Mouse (Mus musculus) embryonic facial prominence, embryonic 10.5 days (tissue): Measurements from ENCODE around the gene Farp1. TPM values are rescaled to one million over a fixed set of nuclear protein-coding genes. Genes with fewer than 3 reads are reported as not detected.

Source experiments
- DNase-seq: peaks from one replicate; pipeline ENCODE4 v3.0.0-alpha.2; 2017; ENCODE audit warnings: low spot score
- H3K27ac ChIP-seq: fragments of 300-500 bp; sonication (generic); replicated peaks from 2 replicates; pipeline ENCODE4 v1.5.1; 2016; ENCODE audit warnings: mild to moderate bottlenecking
- H3K27me3 ChIP-seq: fragments of 300-500 bp; sonication (generic); replicated peaks from 2 replicates; pipeline ENCODE4 v1.6.1; 2016; ENCODE audit warnings: low read depth, mild to moderate bottlenecking; ENCODE audit not compliant: poor library complexity, severe bottlenecking
- H3K36me3 ChIP-seq: fragments of 300-500 bp; sonication (generic); replicated peaks from 2 replicates; pipeline ENCODE4 v1.6.1; 2016; ENCODE audit warnings: mild to moderate bottlenecking, moderate library complexity
- H3K4me1 ChIP-seq: fragments of 300-500 bp; sonication (generic); 2 replicates; pipeline ENCODE4 v1.6.1; 2016
- H3K4me3 ChIP-seq: fragments of 300-500 bp; sonication (generic); 2 replicates; pipeline ENCODE4 v1.5.1; 2016; ENCODE audit warnings: mild to moderate bottlenecking, moderate library complexity
- H3K9me3 ChIP-seq: fragments of 300-500 bp; sonication (generic); 2 replicates; pipeline ENCODE4 v1.6.1; 2016; ENCODE audit warnings: mild to moderate bottlenecking
- WGBS: fragments of 180-500 bp; shearing (Covaris S2); methylation state at CpG from one replicate; pipeline ENCODE4 v1.1.7; 2016; 5-methylcytosine and 5-hydroxymethylcytosine counted together
- polyA plus RNA-seq: library from polyadenylated mRNA; unstranded; fragments of >200 nt; fragmentation: Nextera tagmentation; extraction: Ambion mirVana; gene quantifications from 2 replicates; pipeline ENCODE4 v1.2.1, GENCODE M21; 2016

The Farp1 gene
- polyA plus RNA-seq, 1 experiment from 2014 or later = 41.7 TPM

DNA sequence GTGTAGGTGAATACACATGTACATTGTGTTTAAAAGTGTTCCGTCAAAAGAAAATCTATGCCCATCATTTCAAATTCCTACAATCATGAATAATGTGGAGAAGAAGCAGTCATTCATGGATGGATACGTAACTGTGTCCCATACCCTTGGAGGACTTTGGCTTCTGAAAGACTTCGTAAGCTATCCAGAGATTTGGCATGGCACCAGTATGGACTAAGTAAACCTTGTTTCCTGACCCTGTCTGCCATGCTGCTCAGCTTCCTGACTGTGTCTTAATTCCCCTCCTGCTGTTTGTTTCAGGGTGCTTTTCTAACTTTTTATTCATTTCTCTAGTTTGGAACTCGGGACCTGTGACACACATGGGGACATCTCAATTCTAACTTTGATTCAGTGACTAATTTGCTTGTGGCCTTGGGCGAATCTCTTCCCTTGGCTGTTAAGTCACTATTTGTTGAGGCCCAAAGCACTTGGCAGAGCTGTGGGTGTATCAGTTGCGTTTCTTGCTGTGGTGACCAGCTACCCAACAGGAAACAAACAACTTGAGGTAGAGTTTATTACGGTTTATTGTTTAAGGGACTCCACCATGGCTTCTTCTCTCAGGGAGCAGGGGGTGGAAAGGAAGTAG lies 108.9 kb downstream of the Farp1 start:
- Histone ChIP-seq H3K4me3 (no peak overlapping the region), H3K27ac (no peak overlapping the region), H3K36me3 (peaks cover 10% of the 10 kb centered on the region; the same call in 1 of the 2 replicates), H3K27me3 (no peaks in the 10 kb centered on the region), H3K9me3 (no peaks in the 10 kb centered on the region), H3K4me1 (peaks cover 59% of the 10 kb centered on the region)
- DNase-seq = no peak
- WGBS = 92% methylated on average over 7 of the region's 7 CpGs

DNA sequence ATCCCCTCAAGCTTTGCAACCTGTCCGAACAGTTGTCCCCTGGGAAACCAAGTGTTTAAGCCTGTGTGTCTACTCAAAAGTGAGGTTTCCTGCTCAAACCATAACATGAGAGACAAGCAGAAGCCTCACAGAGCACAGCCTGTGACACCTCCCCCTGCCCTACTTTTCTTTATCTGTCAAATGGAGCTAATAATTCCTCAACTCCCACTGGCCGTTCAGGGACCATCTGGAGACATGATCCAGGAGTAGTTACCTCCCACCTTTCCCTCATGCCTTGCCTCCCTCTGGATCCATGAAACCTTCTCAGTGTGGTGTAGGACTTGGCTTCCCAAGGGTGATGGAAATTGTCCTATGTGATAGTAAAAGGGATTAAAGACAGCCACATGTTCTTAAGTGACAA lies 109.5 kb downstream of the Farp1 start:
- 72% methylated on average over 2 of the region's 2 CpGs for WGBS
- peaks cover 8% of the 10 kb centered on the region; the same call in 1 of the 2 replicates for H3K36me3 ChIP-seq
- peaks cover 60% of the 10 kb centered on the region for H3K4me1 ChIP-seq
- no peak overlapping the region for H3K27ac ChIP-seq
- DNase-seq = no peak
- H3K27me3 ChIP-seq = no peaks in the 10 kb centered on the region
- no peak overlapping the region for H3K4me3 ChIP-seq
- H3K9me3 ChIP-seq = no peaks in the 10 kb centered on the region

DNA sequence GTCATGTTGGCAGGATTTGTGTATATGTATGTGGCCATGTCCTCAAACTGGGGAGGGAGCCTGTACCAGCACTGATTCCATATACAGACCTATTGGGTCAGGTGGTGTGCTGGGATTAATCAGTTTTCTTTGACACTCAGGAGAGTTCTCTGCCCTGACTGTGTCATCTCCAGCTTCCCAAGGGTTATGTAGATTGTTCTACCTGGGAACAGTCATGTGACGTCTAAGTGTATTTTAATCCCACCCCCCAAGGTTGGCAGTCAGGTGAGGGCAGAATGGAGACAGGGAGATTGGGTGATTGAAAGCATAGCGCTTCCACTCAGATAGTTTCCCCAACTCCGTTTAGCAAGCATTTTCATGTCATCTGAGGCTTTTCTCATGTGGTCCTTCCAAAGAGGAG lies 110.3 kb downstream of the Farp1 start:
- Histone ChIP-seq H3K27ac (no peak overlapping the region), H3K4me1 (peaks cover 60% of the 10 kb centered on the region), H3K4me3 (no peak overlapping the region), H3K27me3 (no peaks in the 10 kb centered on the region), H3K36me3 (peaks cover 8% of the 10 kb centered on the region; the same call in 1 of the 2 replicates), H3K9me3 (no peaks in the 10 kb centered on the region)
- no peak for DNase-seq
- 60% methylated on average over 3 of the region's 3 CpGs for WGBS

DNA sequence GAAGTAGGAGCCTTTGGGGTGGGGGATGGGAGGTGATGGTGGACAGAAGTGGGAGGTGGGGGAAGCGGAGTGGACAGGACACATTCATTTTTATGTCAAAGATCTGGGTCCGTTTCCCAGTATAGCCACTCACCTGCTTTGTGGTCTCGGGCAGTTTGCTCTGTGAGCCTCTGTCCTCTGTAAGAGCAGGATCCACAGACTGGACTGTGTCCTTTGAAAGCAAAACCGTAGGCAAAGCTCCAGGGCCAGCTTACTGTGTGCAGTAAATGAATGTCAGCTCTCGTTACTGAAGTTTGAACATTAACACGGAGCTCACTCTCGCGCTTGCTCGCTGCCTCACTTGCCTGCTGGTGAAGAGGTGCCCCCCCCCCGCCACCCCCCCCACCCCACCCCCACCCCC lies 110.7 kb downstream of the Farp1 start:
- DNase-seq = no peak
- H3K27ac ChIP-seq = no peak overlapping the region

DNA sequence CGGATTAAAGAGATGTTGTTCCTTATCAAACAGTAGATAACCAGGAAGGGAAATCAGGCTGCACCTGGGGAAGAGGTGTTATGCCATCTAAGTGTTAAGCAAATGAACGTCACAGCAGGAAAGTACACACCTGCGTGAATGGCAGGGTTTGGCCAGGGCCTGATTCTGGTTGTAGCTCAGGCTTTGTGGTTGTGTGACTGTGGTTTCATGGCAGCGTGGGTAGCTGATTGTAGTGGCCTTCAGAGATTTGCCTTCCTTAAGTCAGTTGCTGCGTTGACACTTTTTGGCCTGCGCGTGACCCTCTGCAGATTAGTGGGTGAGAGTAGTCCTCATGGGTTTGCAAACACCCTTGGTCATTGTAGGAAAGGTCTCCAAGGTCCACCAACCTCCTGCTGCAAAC lies 111.2 kb downstream of the Farp1 start:
- Histone ChIP-seq H3K9me3 (no peaks in the 10 kb centered on the region), H3K27me3 (no peaks in the 10 kb centered on the region), H3K4me3 (no peak overlapping the region), H3K27ac (peak overlapping the region; percentile 30; the same call in 1 of the 2 replicates), H3K4me1 (peaks cover 67% of the 10 kb centered on the region), H3K36me3 (peaks cover 8% of the 10 kb centered on the region; the same call in 1 of the 2 replicates)
- WGBS = 57% methylated on average over 7 of the region's 7 CpGs
- no peak for DNase-seq

More for the DNA sequence above, 110.7 kb downstream of the Farp1 start:
- peaks cover 8% of the 10 kb centered on the region; the same call in 1 of the 2 replicates for H3K36me3 ChIP-seq
- no peak overlapping the region for H3K4me3 ChIP-seq
- no peaks in the 10 kb centered on the region for H3K9me3 ChIP-seq
- no peaks in the 10 kb centered on the region for H3K27me3 ChIP-seq
- 25% methylated on average over 10 of the region's 10 CpGs for WGBS
- peaks cover 62% of the 10 kb centered on the region for H3K4me1 ChIP-seq

DNA sequence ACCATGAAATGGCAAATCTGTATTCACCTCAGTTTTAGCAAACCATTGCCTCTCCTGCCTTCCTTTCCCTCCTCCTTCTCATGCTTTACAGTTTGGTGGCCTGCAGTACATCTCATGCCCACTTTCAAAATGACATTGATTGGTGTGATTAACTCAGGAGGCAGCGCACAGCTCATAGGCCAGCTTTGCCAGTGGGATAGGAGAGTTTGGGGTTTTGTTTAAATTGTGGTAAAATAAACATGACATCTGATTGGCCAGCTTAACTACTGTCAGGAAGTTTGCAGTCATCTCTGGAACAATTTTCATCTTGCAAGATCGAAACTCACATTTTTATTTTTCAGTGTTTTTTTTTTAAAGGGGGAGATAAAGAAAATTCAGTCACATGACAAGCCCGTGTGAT lies 112.0 kb downstream of the Farp1 start:
- no peak overlapping the region for H3K4me3 ChIP-seq

DNA sequence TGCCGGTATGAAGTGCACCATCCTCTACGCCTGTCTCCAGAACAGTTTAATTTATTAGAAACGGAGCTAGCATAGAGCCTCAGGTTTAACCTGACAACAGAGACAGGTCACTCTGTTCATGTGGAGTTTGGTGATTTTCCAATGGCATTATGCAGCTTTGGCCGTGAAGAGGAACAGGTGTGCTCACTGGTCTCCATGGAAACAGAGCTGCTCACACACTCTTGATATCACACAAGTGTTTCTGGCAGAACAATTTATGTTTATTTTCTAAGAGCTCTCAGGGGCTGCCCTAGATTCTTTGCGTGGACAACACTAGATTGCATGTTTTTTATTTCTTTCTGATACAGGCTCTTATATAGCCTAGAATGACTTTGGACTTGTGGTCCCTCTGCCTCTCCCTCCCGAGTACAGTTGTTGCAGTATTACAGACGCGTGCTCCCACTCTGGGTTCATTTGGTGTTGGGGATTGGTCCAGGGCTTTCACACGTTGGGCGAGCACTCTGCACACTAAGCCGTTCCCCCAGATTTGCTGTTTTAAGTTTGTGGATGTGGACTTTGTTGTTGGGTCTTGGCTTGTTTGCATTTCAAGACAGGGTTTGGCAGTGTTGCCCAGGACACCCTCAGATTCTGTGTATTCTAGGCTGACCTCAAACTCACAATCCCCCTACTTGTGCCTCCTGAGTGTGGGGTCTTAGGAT lies 113.2 kb downstream of the Farp1 start:
- WGBS = 92% methylated on average over 11 of the region's 11 CpGs
- no peaks in the 10 kb centered on the region for H3K27me3 ChIP-seq
- no peak overlapping the region for H3K4me3 ChIP-seq
- peaks cover 8% of the 10 kb centered on the region; the same call in 1 of the 2 replicates for H3K36me3 ChIP-seq
- no peak for DNase-seq
- no peak overlapping the region for H3K27ac ChIP-seq
- H3K4me1 ChIP-seq = peaks cover 87% of the 10 kb centered on the region
- no peaks in the 10 kb centered on the region for H3K9me3 ChIP-seq

More for the DNA sequence above, 112.0 kb downstream of the Farp1 start:
- WGBS = 83% methylated on average over 3 of the region's 3 CpGs
- DNase-seq = no peak
- no peaks in the 10 kb centered on the region for H3K9me3 ChIP-seq
- no peak overlapping the region for H3K27ac ChIP-seq
- peaks cover 75% of the 10 kb centered on the region for H3K4me1 ChIP-seq
- peaks cover 8% of the 10 kb centered on the region; the same call in 1 of the 2 replicates for H3K36me3 ChIP-seq
- no peaks in the 10 kb centered on the region for H3K27me3 ChIP-seq

DNA sequence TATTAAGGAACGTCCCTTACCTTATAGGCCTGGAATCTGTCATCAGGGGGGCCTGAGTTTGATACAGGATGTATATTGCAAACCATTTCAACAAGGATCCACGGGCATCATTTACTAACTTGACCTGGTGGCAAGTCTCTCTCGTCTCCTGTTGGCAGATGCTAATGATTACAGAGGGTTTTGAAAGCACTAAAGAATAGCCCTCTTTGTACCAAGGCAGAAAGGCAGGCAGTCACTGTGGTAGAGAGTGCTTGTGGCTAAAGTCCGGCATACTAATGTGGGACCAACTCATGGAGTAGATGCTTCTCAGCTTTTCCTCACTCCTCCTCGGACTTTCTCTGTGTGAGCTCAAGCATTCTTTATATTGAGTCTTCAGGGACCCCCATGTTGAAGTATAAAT lies 115.0 kb downstream of the Farp1 start:
- Histone ChIP-seq H3K27me3 (no peaks in the 10 kb centered on the region), H3K9me3 (no peaks in the 10 kb centered on the region), H3K4me1 (peaks cover 83% of the 10 kb centered on the region), H3K4me3 (no peak overlapping the region), H3K36me3 (0 out of 2 replicates have a peak, but pooled peaks cover 3% of the 10 kb centered on the region), H3K27ac (no peak overlapping the region)
- WGBS = 55% methylated on average over 5 of the region's 5 CpGs
- no peak for DNase-seq

DNA sequence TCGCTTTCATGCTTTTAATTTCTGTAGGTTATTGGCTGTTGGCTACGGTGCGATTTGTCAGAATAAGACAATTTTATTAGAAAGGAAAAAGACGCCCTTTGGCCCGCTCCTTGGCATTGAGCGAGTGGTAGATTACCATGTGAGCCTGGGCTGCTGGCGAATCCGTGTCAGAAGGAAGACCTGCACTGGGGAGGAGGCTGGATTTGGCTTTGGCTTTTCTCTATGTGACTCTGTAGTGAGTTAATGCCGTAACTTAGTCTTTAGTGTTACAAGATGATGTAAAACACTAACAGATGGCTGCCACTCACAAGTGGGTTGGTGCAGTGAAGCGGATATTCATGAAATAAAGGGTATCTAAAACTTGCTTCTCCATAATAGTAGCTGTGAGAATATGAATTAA lies 116.8 kb downstream of the Farp1 start:
- Histone ChIP-seq H3K27ac (no peak overlapping the region), H3K4me3 (no peak overlapping the region), H3K4me1 (peaks cover 65% of the 10 kb centered on the region), H3K27me3 (no peaks in the 10 kb centered on the region), H3K36me3 (peaks cover 11% of the 10 kb centered on the region), H3K9me3 (peaks cover 6% of the 10 kb centered on the region; the same call in 1 of the 2 replicates)
- 81% methylated on average over 10 of the region's 10 CpGs for WGBS
- no peak for DNase-seq

DNA sequence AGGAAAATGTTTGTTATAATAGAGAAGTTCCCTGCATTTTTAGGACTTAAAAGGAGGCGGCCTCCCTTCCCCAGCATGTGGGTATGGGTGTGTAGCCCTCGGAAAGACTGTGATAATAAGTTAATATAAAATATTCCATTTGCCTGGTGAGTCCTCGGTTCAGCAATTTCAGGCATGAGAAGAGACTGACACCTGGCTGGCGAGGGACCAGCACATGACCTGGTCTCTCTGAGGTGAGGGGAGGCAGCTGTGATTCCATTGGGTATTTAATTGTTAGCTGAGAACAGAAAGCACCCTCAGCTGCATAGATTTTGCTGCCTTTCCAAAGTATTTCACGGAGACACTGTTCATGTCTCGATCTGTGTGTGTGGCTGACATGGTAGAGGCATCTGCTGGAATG lies 117.8 kb downstream of the Farp1 start:
- H3K9me3 ChIP-seq = peaks cover 6% of the 10 kb centered on the region; the same call in 1 of the 2 replicates
- no peaks in the 10 kb centered on the region for H3K27me3 ChIP-seq
- 75% methylated on average over 6 of the region's 6 CpGs for WGBS
- H3K27ac ChIP-seq = no peak overlapping the region
- peaks cover 56% of the 10 kb centered on the region for H3K4me1 ChIP-seq
- no peak for DNase-seq
- H3K36me3 ChIP-seq = peaks cover 11% of the 10 kb centered on the region
- no peak overlapping the region for H3K4me3 ChIP-seq

DNA sequence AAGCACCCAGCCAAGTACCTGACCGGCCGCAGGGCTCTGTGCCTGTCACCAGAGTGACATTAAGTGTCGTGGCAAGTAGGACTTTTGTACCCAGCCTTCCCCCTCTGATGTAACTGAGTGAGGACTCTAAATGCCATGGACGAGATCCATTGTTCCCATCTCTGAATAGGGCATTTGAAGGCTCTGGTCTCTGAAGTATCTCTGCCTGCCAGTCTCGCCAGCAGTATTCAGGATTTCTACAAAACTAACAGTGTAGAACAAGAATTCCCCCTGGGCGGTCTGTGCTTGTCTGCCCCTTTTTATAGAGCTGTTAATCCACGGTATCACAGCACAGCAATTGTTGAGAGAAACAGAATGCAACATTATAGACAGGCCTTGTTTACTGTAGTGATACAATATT lies 118.3 kb downstream of the Farp1 start:
- peaks cover 6% of the 10 kb centered on the region; the same call in 1 of the 2 replicates for H3K9me3 ChIP-seq
- H3K27me3 ChIP-seq = no peaks in the 10 kb centered on the region
- H3K4me3 ChIP-seq = no peak overlapping the region
- peaks cover 11% of the 10 kb centered on the region for H3K36me3 ChIP-seq
- peaks cover 51% of the 10 kb centered on the region for H3K4me1 ChIP-seq
- 50% methylated on average over 7 of the region's 7 CpGs for WGBS
- DNase-seq = no peak
- H3K27ac ChIP-seq = no peak overlapping the region; the same call in 1 of the 2 replicates

DNA sequence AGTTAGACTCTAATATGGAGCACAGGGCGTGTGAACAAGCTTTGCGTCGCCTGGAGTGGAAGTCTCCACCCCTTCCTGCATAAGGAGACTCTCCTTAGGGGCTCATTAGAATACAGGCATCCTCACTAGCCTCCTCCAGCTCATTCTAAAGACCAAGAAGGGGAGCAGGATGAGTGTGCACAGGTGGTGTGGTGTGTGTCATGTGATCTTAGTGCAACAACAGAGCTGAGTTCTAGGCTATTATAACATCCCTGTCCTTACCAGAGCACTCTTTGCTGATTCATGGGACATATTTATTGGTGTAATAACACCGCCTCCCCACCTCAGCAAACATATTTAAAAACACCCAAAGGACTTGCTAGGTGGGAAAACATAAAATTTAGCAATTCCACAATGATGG lies 120.2 kb downstream of the Farp1 start:
- 91% methylated on average over 4 of the region's 4 CpGs for WGBS
- Histone ChIP-seq H3K9me3 (peaks cover 6% of the 10 kb centered on the region; the same call in 1 of the 2 replicates), H3K27me3 (no peaks in the 10 kb centered on the region), H3K27ac (no peak overlapping the region), H3K4me1 (peaks cover 46% of the 10 kb centered on the region), H3K4me3 (no peak overlapping the region), H3K36me3 (peaks cover 16% of the 10 kb centered on the region)
- no peak for DNase-seq

DNA sequence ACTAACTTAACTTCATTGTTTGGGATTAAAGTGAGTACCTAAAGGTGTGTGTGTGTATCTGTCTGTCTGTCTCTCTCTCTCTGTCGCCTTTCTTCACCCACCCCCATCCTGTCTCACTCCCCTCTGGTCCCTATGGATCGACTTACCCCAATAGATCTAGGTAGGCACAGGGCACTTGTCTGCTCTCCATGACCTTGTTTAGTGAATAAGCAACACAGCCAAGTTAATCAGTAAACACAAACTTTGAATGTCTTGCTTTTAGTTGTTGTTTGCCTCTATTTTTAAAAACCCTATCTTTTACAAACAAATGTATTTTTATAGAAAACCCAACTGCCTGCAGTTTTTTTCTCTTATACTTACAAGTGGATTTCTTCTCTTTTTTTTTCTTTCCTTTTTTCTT lies 123.6 kb downstream of the Farp1 start:
- 81% methylated on average over 2 of the region's 2 CpGs for WGBS
- H3K27me3 ChIP-seq = no peaks in the 10 kb centered on the region
- H3K4me1 ChIP-seq = peaks cover 18% of the 10 kb centered on the region
- no peak overlapping the region for H3K4me3 ChIP-seq
- peaks cover 6% of the 10 kb centered on the region; the same call in 1 of the 2 replicates for H3K9me3 ChIP-seq
- no peak for DNase-seq
- H3K36me3 ChIP-seq = peaks cover 19% of the 10 kb centered on the region
- H3K27ac ChIP-seq = no peak overlapping the region
